ENCODE assay signal across 8 mouse cellular contexts in the genomic region with DNA sequence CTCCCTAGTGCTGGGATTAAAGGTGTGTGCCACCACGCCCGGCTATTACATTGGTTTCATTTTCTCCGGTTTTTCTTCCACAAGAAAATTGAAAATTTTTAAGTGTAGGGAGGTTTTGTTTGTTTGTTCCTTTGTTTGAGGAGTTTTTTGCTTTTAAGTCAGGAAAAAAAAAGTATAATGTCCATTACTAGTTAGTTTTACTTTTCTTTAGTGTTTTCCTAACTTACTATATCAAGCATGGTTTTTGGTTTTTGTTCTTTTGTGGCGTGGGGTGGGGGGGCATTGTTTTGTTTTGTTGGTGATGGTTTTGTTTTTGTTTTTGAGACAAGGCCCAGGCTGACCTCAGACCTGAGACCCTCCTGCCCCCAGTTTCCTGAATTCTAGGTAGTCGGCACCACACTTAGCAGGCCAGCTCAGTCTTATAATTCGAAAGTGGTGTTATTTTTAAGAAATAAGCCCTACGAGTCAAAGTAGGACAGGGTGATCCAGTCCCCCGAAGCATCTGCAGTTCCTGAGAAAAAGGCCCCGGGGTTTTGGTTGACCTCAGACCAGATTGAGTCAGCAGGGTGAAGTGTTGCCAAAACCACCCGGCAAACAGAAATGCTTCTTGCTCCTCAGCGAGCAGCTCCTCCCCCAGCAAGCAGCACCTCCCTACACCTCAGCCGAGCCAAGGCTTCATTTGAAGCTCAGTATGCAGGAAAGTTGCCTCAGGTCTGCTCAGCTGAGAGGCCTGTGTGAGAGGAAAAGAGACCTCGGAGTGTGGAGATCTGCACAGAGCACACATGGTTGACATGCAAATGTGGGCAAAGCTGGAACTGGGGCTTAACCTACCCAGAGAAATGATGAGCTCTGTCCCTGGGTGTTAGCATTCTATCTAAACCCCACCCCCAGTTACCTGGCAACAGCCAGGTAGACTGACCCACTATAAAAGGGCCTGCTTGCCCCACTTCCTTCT. TPM values are rescaled to one million over a fixed set of nuclear protein-coding genes. Genes with fewer than 3 reads are reported as not detected.
A peak's percentile ranks its signal among the peaks of the same experiment; 100 is the strongest.
DNase-seq lines count a peak whose midpoint lies in the region; ATAC-seq and TF ChIP-seq lines count a peak whose summit lies in the region.

No protein-coding gene starts in this region.

- no peak overlapping the region for H3K9ac ChIP-seq in liver, adult 2 months (ENCODE audit: low read depth, low read length)
- H3K9ac ChIP-seq in liver, embryonic 11.5 days (ENCODE audit: low read depth, low read length): no peak overlapping the region
- no peak overlapping the region; the same call in 1 of the 2 replicates for H3K9ac ChIP-seq in lung, embryonic 16.5 days (ENCODE audit: low read length)

- no peak overlapping the region for H3K4me2 ChIP-seq in liver, embryonic 11.5 days
- peak overlapping the region; percentile 7; the same call in 1 of the 2 replicates for H3K4me2 ChIP-seq in lung, embryonic 16.5 days (ENCODE audit: low read depth, low read length)

- no peak for TF ChIP-seq POLR2A in liver, adult 2 months (IDR thresholded peaks at IDR 0.05; ENCODE audit: extremely low read depth, insufficient read depth, low read length)

- DNase-seq in liver, adult 2 months (ENCODE audit: extremely low read depth, low read depth, low spot score): peak; percentile 69
- no peak for DNase-seq in liver, embryonic 11.5 days (ENCODE audit: low spot score)
- DNase-seq in embryonic facial prominence, embryonic 10.5 days (ENCODE audit: low spot score): peak; percentile 22
- peak; percentile 67 to 68 for DNase-seq in heart, postnatal 36 days
- peak; percentile 92 for DNase-seq in splenic B cell, adult 2 months (ENCODE audit: low read depth, low spot score)
- no peak for DNase-seq in layer of hippocampus, postnatal 36 days
- DNase-seq in layer of hippocampus, adult 2 months (ENCODE audit: low spot score in 2 of 2): no peak

- H3K9me3 ChIP-seq in liver, embryonic 11.5 days (ENCODE audit: control insufficient read depth, low read length): no peaks in the 10 kb centered on the region
- no peaks in the 10 kb centered on the region for H3K9me3 ChIP-seq in embryonic facial prominence, embryonic 10.5 days
- H3K9me3 ChIP-seq in lung, embryonic 16.5 days (ENCODE audit: control insufficient read depth, low read length): no peaks in the 10 kb centered on the region

- H3K4me3 ChIP-seq in liver, adult 2 months (ENCODE audit: insufficient read depth, low read depth, low read length): no peak overlapping the region
- no peak overlapping the region for H3K4me3 ChIP-seq in liver, embryonic 11.5 days (ENCODE audit: low read depth, low read length)
- H3K4me3 ChIP-seq in embryonic facial prominence, embryonic 10.5 days: no peak overlapping the region
- H3K4me3 ChIP-seq in lung, embryonic 16.5 days (ENCODE audit: low read length): no peak overlapping the region
- H3K4me3 ChIP-seq in layer of hippocampus, adult 2 months: no peak overlapping the region

- TF ChIP-seq CTCF in liver, adult 2 months (IDR thresholded peaks at IDR 0.05; ENCODE audit: low read depth, low read length): no peak
- TF ChIP-seq CTCF in layer of hippocampus, adult 2 months (conservative IDR thresholded peaks at IDR 0.05): no peak

- no peak for ATAC-seq in liver, embryonic 11.5 days (replicated peaks; ENCODE audit: low FRiP score)
- peak; percentile 37; the same call in 1 of the 2 replicates for ATAC-seq in lung, embryonic 16.5 days (ENCODE audit: low read depth)

- H3K27ac ChIP-seq in liver, adult 2 months (replicated peaks; ENCODE audit: insufficient read depth, low read depth, low read length): peak overlapping the region; percentile 43
- no peak overlapping the region for H3K27ac ChIP-seq in liver, embryonic 11.5 days (ENCODE audit: low read depth, low read length)
- H3K27ac ChIP-seq in embryonic facial prominence, embryonic 10.5 days (replicated peaks): 0 out of 2 replicates have a peak overlapping the region, but pooled peaks have one; percentile 30
- H3K27ac ChIP-seq in lung, embryonic 16.5 days (ENCODE audit: low read length): peak overlapping the region; percentile 71
- no peak overlapping the region for H3K27ac ChIP-seq in layer of hippocampus, adult 2 months

- intact Hi-C loops in heart, postnatal 36 days (cut with DNase I): no loop called here

- WGBS in liver, adult 2 months: 47% methylated on average over 13 of the region's 13 CpGs
- WGBS in liver, embryonic 11.5 days: 48% methylated on average over 13 of the region's 13 CpGs
- WGBS in embryonic facial prominence, embryonic 10.5 days: 44% methylated on average over 13 of the region's 13 CpGs
- WGBS in lung, embryonic 16.5 days: 39% methylated on average over 13 of the region's 13 CpGs

- H3K79me2 ChIP-seq in liver, adult 2 months (ENCODE audit: control insufficient read depth, insufficient read depth, low read length): no peaks in the 10 kb centered on the region

- H3K27me3 ChIP-seq in liver, adult 2 months (ENCODE audit: control insufficient read depth, insufficient read depth, low read length): no peaks in the 10 kb centered on the region
- peaks cover 2% of the 10 kb centered on the region; the same call in 1 of the 2 replicates for H3K27me3 ChIP-seq in liver, embryonic 11.5 days (replicated peaks; ENCODE audit: control insufficient read depth, insufficient read depth, low read length)
- H3K27me3 ChIP-seq in embryonic facial prominence, embryonic 10.5 days (replicated peaks; ENCODE audit: low read depth, poor library complexity, severe bottlenecking): 0 out of 2 replicates have a peak, but pooled peaks cover 18% of the 10 kb centered on the region
- no peaks in the 10 kb centered on the region for H3K27me3 ChIP-seq in lung, embryonic 16.5 days (ENCODE audit: control insufficient read depth, insufficient read depth, low read depth, low read length)
- H3K27me3 ChIP-seq in splenic B cell, adult 2 months (ENCODE audit: control insufficient read depth, insufficient read depth, low read length, poor library complexity, severe bottlenecking): no peaks in the 10 kb centered on the region

- H3K4me1 ChIP-seq in liver, adult 2 months (ENCODE audit: control insufficient read depth, insufficient read depth, low read length): peaks cover 4% of the 10 kb centered on the region; the same call in 1 of the 2 replicates
- H3K4me1 ChIP-seq in liver, embryonic 11.5 days (replicated peaks; ENCODE audit: control insufficient read depth, insufficient read depth, low read length): peaks cover 20% of the 10 kb centered on the region
- H3K4me1 ChIP-seq in embryonic facial prominence, embryonic 10.5 days: peaks cover 26% of the 10 kb centered on the region
- peaks cover 26% of the 10 kb centered on the region for H3K4me1 ChIP-seq in lung, embryonic 16.5 days (replicated peaks; ENCODE audit: control insufficient read depth, insufficient read depth, low read length)

- no peaks in the 10 kb centered on the region for H3K36me3 ChIP-seq in liver, adult 2 months (ENCODE audit: control insufficient read depth, insufficient read depth, low read length)
- no peaks in the 10 kb centered on the region for H3K36me3 ChIP-seq in liver, embryonic 11.5 days (ENCODE audit: control insufficient read depth, insufficient read depth, low read length)
- H3K36me3 ChIP-seq in embryonic facial prominence, embryonic 10.5 days (replicated peaks): no peaks in the 10 kb centered on the region
- H3K36me3 ChIP-seq in lung, embryonic 16.5 days (ENCODE audit: control insufficient read depth, insufficient read depth, low read length): no peaks in the 10 kb centered on the region
- H3K36me3 ChIP-seq in splenic B cell, adult 2 months (ENCODE audit: control insufficient read depth, insufficient read depth, low read length, poor library complexity, severe bottlenecking): no peaks in the 10 kb centered on the region

RNA-seq across cellular contexts. Expression of gene Rnf19b, which starts 23.1 kb away (rescaled TPM):
- 35.0 and 46.2 TPM in 2 replicates for total RNA-seq in liver, adult 2 months (2014; rRNA removed)
- polyA plus RNA-seq in liver, adult 2 months (2012; rRNA removed): 44.0 and 49.1 TPM in 2 replicates
- 6.7 and 7.2 TPM in 2 replicates for polyA plus RNA-seq in liver, embryonic 11.5 days (2014; fragmentation: Nextera tagmentation; extraction: Ambion mirVana)
- polyA plus RNA-seq in embryonic facial prominence, embryonic 10.5 days (2016; fragmentation: Nextera tagmentation; extraction: Ambion mirVana): 7.9 and 8.4 TPM in 2 replicates
- total RNA-seq in heart, postnatal 36 days (2021): 10 to 100 TPM; 24.3 to 27.2 TPM
- polyA plus RNA-seq in lung, embryonic 16.5 days (2015; fragmentation: Nextera tagmentation; extraction: Ambion mirVana): 7.1 TPM in 2 replicates
- 10 to 100 TPM; 40.7 to 45.9 TPM for total RNA-seq in layer of hippocampus, postnatal 36 days (2021)
- 10 to 100 TPM; 41.0 to 42.4 TPM for total RNA-seq in layer of hippocampus, adult 2 months (2021)

RNA-seq across cellular contexts. Expression of gene Ak2, which starts 43.2 kb away (rescaled TPM):
- 194 and 232 TPM in 2 replicates for total RNA-seq in liver, adult 2 months (2014; rRNA removed)
- polyA plus RNA-seq in liver, adult 2 months (2012; rRNA removed): 140 and 156 TPM in 2 replicates
- 235 and 256 TPM in 2 replicates for polyA plus RNA-seq in liver, embryonic 11.5 days (2014; fragmentation: Nextera tagmentation; extraction: Ambion mirVana)
- polyA plus RNA-seq in embryonic facial prominence, embryonic 10.5 days (2016; fragmentation: Nextera tagmentation; extraction: Ambion mirVana): 219 and 224 TPM in 2 replicates
- 10 to 100 TPM; 67.6 to 71.0 TPM for total RNA-seq in heart, postnatal 36 days (2021)
- 173 and 175 TPM in 2 replicates for polyA plus RNA-seq in lung, embryonic 16.5 days (2015; fragmentation: Nextera tagmentation; extraction: Ambion mirVana)
- total RNA-seq in layer of hippocampus, postnatal 36 days (2021): 10 to 100 TPM; 26.3 to 26.9 TPM
- total RNA-seq in layer of hippocampus, adult 2 months (2021): 10 to 100 TPM; 26.1 to 29.1 TPM

Comparison
In these comparisons a context has a peak if more than half of its experiments do, and no peak if none do; other contexts are left out.
1. DNase-seq: peak in liver, adult 2 months (single experiment), embryonic facial prominence, embryonic 10.5 days (single experiment), heart, postnatal 36 days (2 of 2) and splenic B cell, adult 2 months (single experiment); none in liver, embryonic 11.5 days (single experiment), layer of hippocampus, postnatal 36 days (0 of 2) and layer of hippocampus, adult 2 months (0 of 2).
2. H3K27ac ChIP-seq: peak in liver, adult 2 months (single experiment), embryonic facial prominence, embryonic 10.5 days (single experiment) and lung, embryonic 16.5 days (single experiment); none in liver, embryonic 11.5 days (single experiment) and layer of hippocampus, adult 2 months (single experiment).